Mouse (Mus musculus): ENCODE measurements around the gene Ccdc9. TPM values are rescaled to one million over a fixed set of nuclear protein-coding genes. Genes with fewer than 3 reads are reported as not detected.
"Not testable (repeated sequence)": the region's sequence is repeated elsewhere in the genome, so short reads cannot be mapped to it uniquely, and the experiment has no call there.

Gene Ccdc9
- total RNA-seq, 2 experiments from 2014 or later: 81.6 to 86.9 TPM

- peak; percentile 79 to 86 for DNase-seq (ENCODE audit: low spot score in 2 of 2)
- intact Hi-C loops (cut with DNase I): loop anchor here (1.0 kb wide), 1 partner anchor 14 kb away; no protein-coding TSS in a partner anchor
Observed at GRCm38 (mm10) chr7:16309318-16310019, 22.9 kb upstream of the Ccdc9 start.

DNA sequence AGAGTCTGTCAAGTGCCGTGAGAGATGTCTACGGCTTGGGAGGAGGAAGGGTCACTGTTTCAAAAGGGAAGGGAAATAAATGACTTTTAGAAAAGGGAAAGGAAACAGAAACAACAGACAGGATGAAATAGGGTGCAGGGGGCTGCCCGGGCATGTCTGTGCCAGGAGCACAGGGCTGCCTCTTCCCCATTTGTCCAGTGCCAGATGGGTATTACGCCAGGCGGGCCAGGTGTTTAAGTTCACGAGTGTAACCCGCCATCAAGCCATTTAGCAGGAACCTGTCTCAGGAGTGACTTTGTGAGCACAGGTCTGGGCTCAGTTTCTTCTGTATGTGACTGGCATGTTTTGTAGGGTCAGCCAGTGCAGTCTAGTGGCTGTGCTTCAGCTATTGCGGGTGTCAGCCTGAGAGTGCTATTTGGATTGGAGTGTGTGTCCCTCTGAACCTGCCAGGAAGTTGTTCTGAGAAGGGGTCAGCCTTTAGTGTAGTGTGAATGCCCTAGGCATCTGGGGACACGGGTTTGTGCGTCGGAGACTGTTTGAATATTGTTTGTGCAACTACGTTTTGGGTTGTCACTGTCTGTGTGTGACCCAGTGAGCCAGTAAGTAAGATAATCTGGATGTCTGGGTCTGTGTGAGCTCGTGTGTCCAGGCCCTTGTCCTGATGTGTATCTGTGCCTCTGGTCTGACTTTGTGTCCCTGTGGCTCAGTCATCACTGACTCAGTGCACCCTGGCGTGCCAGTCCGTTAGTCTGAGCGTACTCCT is 22.1 kb upstream of the Ccdc9 start:
- intact Hi-C loops (cut with DNase I): no loop called here
- no peak for DNase-seq (ENCODE audit: low spot score in 2 of 2)

DNA sequence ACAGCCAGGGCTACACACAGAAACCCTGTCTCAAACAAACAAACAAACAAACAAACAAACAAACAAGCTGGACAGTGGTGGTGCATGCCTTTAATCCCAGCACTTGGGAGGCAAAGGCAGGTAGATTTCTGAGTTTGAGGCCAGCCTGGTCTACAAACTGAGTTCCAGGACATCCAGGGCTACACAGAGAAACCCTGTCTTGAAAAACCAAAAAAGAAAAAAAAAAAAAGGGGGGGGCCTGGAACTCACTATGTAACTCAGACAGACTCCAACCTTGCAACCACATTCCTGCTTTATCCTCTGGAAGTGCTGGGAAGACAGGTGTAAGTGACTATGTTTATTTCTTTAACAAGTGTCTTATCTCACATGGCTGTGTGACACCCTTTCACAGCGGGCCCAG is 21.5 kb upstream of the Ccdc9 start, which contains the start of gene Bbc3:
Gene Bbc3 (plus strand): TSS at position 301 of the 400 bp plus-strand sequence.
- DNase-seq (ENCODE audit: low spot score in 2 of 2); intact Hi-C loops (cut with DNase I): not testable (repeated sequence)

- intact Hi-C loops (cut with DNase I); DNase-seq (ENCODE audit: low spot score in 2 of 2): not testable (repeated sequence)
Observed at GRCm38 (mm10) chr7:16307141-16307540, 20.5 kb upstream of the Ccdc9 start.

- intact Hi-C loops (cut with DNase I): loop anchor here (10.0 kb wide), 1 partner anchor 315 kb away; the partner anchor contains the start of gene Arhgap35
Observed at GRCm38 (mm10) chr7:16299419-16300035, 12.9 kb upstream of the Ccdc9 start.

DNA sequence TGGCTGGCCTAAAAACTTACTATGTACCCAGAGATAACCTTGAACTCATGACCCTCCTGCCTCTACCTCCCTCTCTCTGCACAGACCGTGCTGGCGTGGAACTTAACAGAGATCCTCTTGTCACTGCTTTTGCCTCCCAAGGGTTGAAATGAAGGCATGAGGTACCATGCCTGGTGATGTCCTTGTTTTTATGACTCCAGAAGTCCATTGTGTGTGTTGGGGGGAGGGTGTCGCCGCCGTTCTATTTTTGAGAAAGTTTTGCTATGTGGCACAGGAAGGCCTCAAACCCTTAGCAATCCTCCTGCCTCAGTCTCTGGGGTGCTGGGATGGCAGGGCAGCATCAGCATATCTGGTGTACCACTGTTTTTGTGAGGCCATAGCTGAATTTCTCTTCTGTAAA is 12.3 kb upstream of the Ccdc9 start:
- intact Hi-C loops (cut with DNase I): loop anchor here (10.0 kb wide), 1 partner anchor 316 kb away; the partner anchor contains the start of gene Arhgap35
- no peak for DNase-seq (ENCODE audit: low spot score in 2 of 2)

More at GRCm38 (mm10) chr7:16299419-16300035, 12.9 kb upstream of the Ccdc9 start:
- DNase-seq (ENCODE audit: low spot score in 2 of 2): peak; percentile 97 to 98

DNA sequence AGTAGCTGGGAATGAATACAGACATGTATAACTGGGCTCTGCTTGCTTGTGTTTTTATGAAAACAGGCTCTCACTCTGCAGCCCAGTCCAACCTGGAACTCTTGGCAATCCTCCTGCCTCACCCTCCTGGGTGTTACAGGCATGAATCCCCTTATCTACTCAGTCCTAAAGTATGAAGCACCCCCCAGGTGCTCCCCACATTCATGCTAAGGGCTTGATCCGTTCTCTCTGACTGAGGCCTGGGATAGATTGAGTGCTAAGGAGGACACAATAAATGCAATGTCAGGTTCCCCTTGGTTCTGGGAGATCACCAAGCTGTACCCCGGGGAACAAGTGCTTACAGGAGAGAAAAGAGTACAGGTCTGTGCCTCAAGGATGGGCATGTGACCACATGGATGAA is 11.0 kb upstream of the Ccdc9 start:
- DNase-seq (ENCODE audit: low spot score in 2 of 2): no peak
- intact Hi-C loops (cut with DNase I): loop anchor here (10.0 kb wide), 1 partner anchor 317 kb away; the partner anchor contains the start of gene Arhgap35

- intact Hi-C loops (cut with DNase I): loop anchor here (10.0 kb wide), 1 partner anchor 318 kb away; the partner anchor contains the start of gene Arhgap35
- peak; percentile 77 to 80 for DNase-seq (ENCODE audit: low spot score in 2 of 2)
Observed at GRCm38 (mm10) chr7:16296766-16297390, 10.3 kb upstream of the Ccdc9 start.

DNA sequence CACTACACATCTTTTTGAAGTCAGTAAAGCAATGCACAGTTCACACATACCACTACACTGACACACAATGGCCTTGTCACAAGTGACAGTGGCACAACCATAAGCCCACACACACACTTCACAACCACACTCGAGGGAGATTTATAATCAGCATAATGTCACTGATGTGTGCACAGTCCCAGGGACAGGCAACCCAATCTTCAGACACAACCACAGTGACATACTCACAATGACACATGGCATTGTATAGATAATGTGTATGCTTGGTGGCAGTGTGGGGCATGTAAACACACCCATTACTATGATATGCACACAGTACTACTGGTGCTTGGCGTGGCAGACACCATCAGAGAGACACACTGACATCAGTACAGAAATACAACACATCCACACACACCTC is 9.6 kb upstream of the Ccdc9 start:
- no peak for DNase-seq (ENCODE audit: low spot score in 2 of 2)
- intact Hi-C loops (cut with DNase I): loop anchor here (10.0 kb wide), 1 partner anchor 319 kb away; the partner anchor contains the start of gene Arhgap35

DNA sequence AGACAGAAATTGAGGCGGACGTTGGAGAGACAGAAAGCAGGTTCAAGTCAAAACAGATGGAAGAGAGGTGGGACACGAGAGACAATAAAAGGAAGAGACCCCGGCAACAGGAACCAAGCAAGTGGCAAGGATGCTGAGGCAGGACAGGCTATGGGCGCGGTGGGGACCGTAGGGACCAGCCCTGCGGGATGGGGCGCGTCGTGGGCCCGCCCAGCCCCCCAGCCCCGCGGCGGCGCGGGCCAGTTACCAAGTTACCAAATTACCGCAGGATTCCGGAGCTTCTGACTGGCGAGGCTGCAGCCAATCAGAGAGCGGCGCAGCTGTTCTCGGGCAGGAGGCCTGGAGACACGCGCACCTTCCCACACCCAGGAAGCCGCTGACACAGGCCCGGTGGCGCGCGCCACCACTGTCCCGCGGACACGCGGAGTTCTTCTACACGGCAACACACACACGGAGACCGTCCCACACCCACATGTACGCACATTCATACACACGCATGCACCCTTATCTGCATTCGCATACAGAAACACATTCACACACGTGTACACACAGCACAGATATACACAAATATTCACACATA is 8.8 kb upstream of the Ccdc9 start:
- peak; percentile 88 to 93 for DNase-seq (ENCODE audit: low spot score in 2 of 2)
- intact Hi-C loops (cut with DNase I): loop anchor here (1.0 to 10.0 kb wide), 2 partner anchors 15 to 319 kb away; partner anchors contain the start of gene Arhgap35

GRCm38 (mm10) chr7:16294837-16295236 is 8.2 kb upstream of the Ccdc9 start:
- intact Hi-C loops (cut with DNase I): loop anchor here (1.0 to 10.0 kb wide), 4 partner anchors 15 to 320 kb away; partner anchors contain the start of gene Arhgap35
- DNase-seq (ENCODE audit: low spot score in 2 of 2): peak; percentile 91 to 96

DNA sequence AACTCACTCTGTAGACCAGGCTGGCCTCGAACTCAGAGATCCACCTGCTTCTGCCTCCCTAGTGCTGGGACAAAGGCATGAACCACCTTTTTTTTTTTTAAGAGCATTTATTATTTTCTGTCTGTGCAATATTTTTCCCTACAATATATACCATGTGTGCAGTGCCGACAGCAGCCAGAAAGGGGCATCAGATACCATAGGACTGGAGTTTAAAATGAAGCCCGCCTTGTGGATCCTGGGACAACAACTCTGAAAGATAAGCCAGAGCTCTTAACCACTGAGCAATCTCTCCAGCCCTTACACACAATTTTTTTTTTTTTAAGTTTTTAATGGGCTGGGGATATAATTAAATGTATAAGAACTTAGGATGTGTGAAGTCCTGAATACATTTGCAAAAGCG is 7.8 kb upstream of the Ccdc9 start:
- intact Hi-C loops (cut with DNase I): loop anchor here (1.0 to 10.0 kb wide), 3 partner anchors 33 to 320 kb away; partner anchors contain the start of gene Arhgap35
- peak in 1 of 2 experiments; percentile 46 for DNase-seq (ENCODE audit: low spot score in 2 of 2)

GRCm38 (mm10) chr7:16287791-16288190 is 1.2 kb upstream of the Ccdc9 start:
- intact Hi-C loops (cut with DNase I): no loop called here
- DNase-seq (ENCODE audit: low spot score in 2 of 2): no peak

DNA sequence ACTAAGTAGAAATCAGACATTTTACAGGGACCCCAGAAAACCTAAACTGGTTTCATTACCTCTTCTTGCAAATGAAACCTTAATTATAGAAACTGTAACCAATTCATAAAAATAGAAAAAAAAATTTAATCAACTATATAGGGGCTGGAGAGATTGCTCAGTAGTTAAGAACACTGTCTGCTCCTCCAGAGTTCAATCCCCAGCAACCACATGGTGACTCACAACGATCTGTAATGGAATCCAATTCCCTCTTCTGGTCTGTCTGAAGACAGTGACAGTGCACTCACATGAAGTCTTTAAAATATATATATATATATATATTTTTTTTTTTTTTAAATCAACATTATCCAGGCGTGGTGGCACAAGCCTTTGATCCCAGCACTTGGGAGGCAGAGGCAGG is 421 bp upstream of the Ccdc9 start:
- no peak for DNase-seq (ENCODE audit: low spot score in 2 of 2)
- intact Hi-C loops (cut with DNase I): no loop called here

GRCm38 (mm10) chr7:16285450-16286025 is 1.1 kb downstream of the Ccdc9 start:
- peak in 1 of 2 experiments; percentile 42 for DNase-seq (ENCODE audit: low spot score in 2 of 2)
- intact Hi-C loops (cut with DNase I): no loop called here

- DNase-seq (ENCODE audit: low spot score in 2 of 2): no peak
- intact Hi-C loops (cut with DNase I): no loop called here
Observed at GRCm38 (mm10) chr7:16284904-16285303, 1.7 kb downstream of the Ccdc9 start.

DNA sequence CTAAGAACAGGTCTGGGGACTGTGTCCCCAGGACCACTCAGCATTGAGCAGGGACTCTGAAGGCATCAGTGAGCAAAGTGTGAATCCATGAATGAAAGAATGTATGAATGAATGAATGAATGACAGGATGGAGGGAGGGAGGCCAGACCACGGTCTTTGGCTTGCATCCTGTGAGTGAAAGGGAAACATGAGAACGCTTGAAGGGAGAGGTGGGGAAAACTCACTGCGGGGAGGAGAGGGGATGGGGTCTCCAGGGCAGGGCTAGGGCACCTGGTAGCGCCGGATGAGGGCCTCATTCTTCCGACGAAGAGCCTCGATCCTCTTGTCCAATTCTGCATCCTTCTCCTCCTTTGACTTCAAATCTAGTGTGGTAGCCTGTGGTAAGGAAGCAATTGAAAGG is 2.6 kb downstream of the Ccdc9 start:
- intact Hi-C loops (cut with DNase I): no loop called here

GRCm38 (mm10) chr7:16282334-16282733 is 4.3 kb downstream of the Ccdc9 start:
- intact Hi-C loops (cut with DNase I): no loop called here
- no peak for DNase-seq (ENCODE audit: low spot score in 2 of 2)

More for the DNA sequence above, 2.6 kb downstream of the Ccdc9 start:
- DNase-seq (ENCODE audit: low spot score in 2 of 2): no peak
